8 mouse cellular contexts compared by ENCODE assay signal in genomic region chr13:74806934-74807333, GRCm38 (mm10). TPM values are rescaled to one million over a fixed set of nuclear protein-coding genes. Genes with fewer than 3 reads are reported as not detected.
A peak's percentile ranks its signal among the peaks of the same experiment; 100 is the strongest.
DNase-seq lines count a peak whose midpoint lies in the region; ATAC-seq and TF ChIP-seq lines count a peak whose summit lies in the region.

No protein-coding gene starts in this region.

- 0 out of 2 replicates have a peak, but pooled peaks cover 2% of the 10 kb centered on the region for H3K4me1 ChIP-seq in heart, embryonic 10.5 days
- H3K4me1 ChIP-seq in limb, embryonic 13.5 days, result 0 out of 2 replicates have a peak, but pooled peaks cover 5% of the 10 kb centered on the region
- H3K4me1 ChIP-seq in stomach, postnatal 0 days (replicated peaks; ENCODE audit: control insufficient read depth, insufficient read depth), result no peaks in the 10 kb centered on the region; the same call in 1 of the 2 replicates

- no peak overlapping the region for H3K27ac ChIP-seq in heart, embryonic 10.5 days
- H3K27ac ChIP-seq in limb, embryonic 13.5 days, result no peak overlapping the region
- peak overlapping the region; percentile 30; the same call in 1 of the 2 replicates for H3K27ac ChIP-seq in stomach, postnatal 0 days (replicated peaks)

- no peak for TF ChIP-seq CTCF in stomach, postnatal 0 days (IDR thresholded peaks at IDR 0.05; ENCODE audit: low read depth)

- 52% methylated on average over 5 of the region's 5 CpGs for WGBS in heart, embryonic 10.5 days
- WGBS in limb, embryonic 13.5 days, result 48% methylated on average over 5 of the region's 5 CpGs
- WGBS in stomach, postnatal 0 days, result 48% methylated on average over 5 of the region's 5 CpGs

- H3K27me3 ChIP-seq in heart, embryonic 10.5 days (ENCODE audit: insufficient read depth, poor library complexity, severe bottlenecking), result no peaks in the 10 kb centered on the region
- H3K27me3 ChIP-seq in limb, embryonic 13.5 days, result no peaks in the 10 kb centered on the region
- no peaks in the 10 kb centered on the region for H3K27me3 ChIP-seq in stomach, postnatal 0 days (ENCODE audit: control insufficient read depth, insufficient read depth, low read length)

- no peak for DNase-seq in heart, embryonic 10.5 days (ENCODE audit: low spot score)
- DNase-seq in heart, postnatal 4 days, result no peak
- DNase-seq in thymus, postnatal 0 days (ENCODE audit: low spot score), result peak; percentile 7
- no peak for DNase-seq in thymus, postnatal 36 days
- DNase-seq in stomach, postnatal 0 days (ENCODE audit: low spot score), result no peak
- DNase-seq in ovary, postnatal 36 days (ENCODE audit: low spot score), result no peak
- no peak for DNase-seq in layer of hippocampus, adult 9-11 months

- no peak overlapping the region for H3K9ac ChIP-seq in limb, embryonic 13.5 days
- no peak overlapping the region; the same call in 1 of the 2 replicates for H3K9ac ChIP-seq in stomach, postnatal 0 days (ENCODE audit: low read length)

- TF ChIP-seq EP300 in stomach, postnatal 0 days (optimal IDR thresholded peaks at IDR 0.05), result no peak

- no peaks in the 10 kb centered on the region for H3K36me3 ChIP-seq in heart, embryonic 10.5 days
- no peaks in the 10 kb centered on the region for H3K36me3 ChIP-seq in limb, embryonic 13.5 days
- H3K36me3 ChIP-seq in stomach, postnatal 0 days (ENCODE audit: control insufficient read depth, insufficient read depth, low read length), result no peaks in the 10 kb centered on the region

- peak overlapping the region; percentile 85 for H3K4me2 ChIP-seq in limb, embryonic 13.5 days (replicated peaks)
- peak overlapping the region; percentile 81 for H3K4me2 ChIP-seq in stomach, postnatal 0 days (replicated peaks; ENCODE audit: low read depth)

- H3K9me3 ChIP-seq in heart, embryonic 10.5 days, result no peaks in the 10 kb centered on the region
- H3K9me3 ChIP-seq in limb, embryonic 13.5 days, result no peaks in the 10 kb centered on the region
- no peaks in the 10 kb centered on the region for H3K9me3 ChIP-seq in stomach, postnatal 0 days (ENCODE audit: control insufficient read depth, low read length)

- ATAC-seq in limb, embryonic 13.5 days (ENCODE audit: low FRiP score, low read depth), result no peak
- ATAC-seq in stomach, postnatal 0 days (ENCODE audit: low FRiP score, low TSS enrichment), result no peak

- peak overlapping the region; percentile 84 for H3K4me3 ChIP-seq in heart, embryonic 10.5 days
- peak overlapping the region; percentile 62 for H3K4me3 ChIP-seq in limb, embryonic 13.5 days
- H3K4me3 ChIP-seq in stomach, postnatal 0 days (ENCODE audit: low read depth, low read length), result peak overlapping the region; percentile 80

RNA-seq across cellular contexts. Expression of gene Cast, which starts 1.7 kb away (rescaled TPM):
- polyA plus RNA-seq in heart, embryonic 10.5 days (2016; fragmentation: Nextera tagmentation; extraction: Ambion mirVana), result 36.0 and 54.4 TPM in 2 replicates
- total RNA-seq in heart, postnatal 4 days (2021), result 10 to 100 TPM; 87.3 to 90.5 TPM
- 43.4 and 47.4 TPM in 2 replicates for polyA plus RNA-seq in thymus, postnatal 0 days (2015; fragmentation: Nextera tagmentation; extraction: Ambion mirVana)
- 34.1 and 34.3 TPM in 2 replicates for polyA plus RNA-seq in limb, embryonic 13.5 days (2015; fragmentation: Nextera tagmentation; extraction: Ambion mirVana)
- 66.5 and 68.9 TPM in 2 replicates for polyA plus RNA-seq in stomach, postnatal 0 days (2015; fragmentation: Nextera tagmentation; extraction: Ambion mirVana)
